Mouse (Mus musculus) small intestine, adult 2 months (tissue): ENCODE results near the gene Timm13.

Source experiments
- CTCF ChIP-seq: fragments of 200-500 bp; IDR thresholded peaks from 2 replicates; pipeline ENCODE4 v1.5.1; 2012; ENCODE audit warnings: low read depth, mild to moderate bottlenecking, control low read depth, inconsistent platforms, low read length, moderate library complexity, mixed read lengths; ENCODE audit not compliant: insufficient replicate concordance, insufficient read length; ENCODE audit errors: extremely low read depth
- POLR2A ChIP-seq: fragments of 200-500 bp; IDR thresholded peaks from 2 replicates; pipeline ENCODE4 v1.6.1; 2012; ENCODE audit warnings: low read depth, mild to moderate bottlenecking, control low read depth, inconsistent platforms, low read length, moderate library complexity

- TF ChIP-seq CTCF (no peak), POLR2A (no peak)
Observed at GRCm38 (mm10) chr10:80940988-80941347, 40.2 kb upstream of the Timm13 start.
